Mouse (Mus musculus): Measurements from ENCODE around the gene Vsig2.

The Vsig2 gene

GRCm38 (mm10) chr9:37530888-37531705, 8.0 kb upstream of the Vsig2 start:
- peak; percentile 61 for DNase-seq (ENCODE audit: extremely low spot score)

GRCm38 (mm10) chr9:37536851-37537250, 2.2 kb upstream of the Vsig2 start:
- DNase-seq (ENCODE audit: extremely low spot score): no peak

GRCm38 (mm10) chr9:37537658-37538250, 1.3 kb upstream of the Vsig2 start:
- DNase-seq (ENCODE audit: extremely low spot score): no peak

- no peak for DNase-seq (ENCODE audit: extremely low spot score)
Observed at GRCm38 (mm10) chr9:37540226-37540625, 1.2 kb downstream of the Vsig2 start.

- DNase-seq (ENCODE audit: extremely low spot score): no peak
Observed at GRCm38 (mm10) chr9:37540701-37541575, 1.9 kb downstream of the Vsig2 start.

- no peak for DNase-seq (ENCODE audit: extremely low spot score)
Observed at GRCm38 (mm10) chr9:37541851-37542642, 3.0 kb downstream of the Vsig2 start.

GRCm38 (mm10) chr9:37543869-37544440, 4.9 kb downstream of the Vsig2 start:
- no peak for DNase-seq (ENCODE audit: extremely low spot score)

- peak; percentile 67 for DNase-seq (ENCODE audit: extremely low spot score)
Observed at GRCm38 (mm10) chr9:37544447-37545165, 5.6 kb downstream of the Vsig2 start.

GRCm38 (mm10) chr9:37545166-37545610, 6.1 kb downstream of the Vsig2 start:
- DNase-seq (ENCODE audit: extremely low spot score): peak; percentile 24

- no peak for DNase-seq (ENCODE audit: extremely low spot score)
Observed at GRCm38 (mm10) chr9:37545847-37546452, 6.9 kb downstream of the Vsig2 start.

- DNase-seq (ENCODE audit: extremely low spot score): no peak
Observed at GRCm38 (mm10) chr9:37546889-37547288, 7.8 kb downstream of the Vsig2 start.

- no peak for DNase-seq (ENCODE audit: extremely low spot score)
Observed at GRCm38 (mm10) chr9:37550435-37550834, 11.4 kb downstream of the Vsig2 start.

GRCm38 (mm10) chr9:37551751-37552531, 12.9 kb downstream of the Vsig2 start:
- peak; percentile 22 for DNase-seq (ENCODE audit: extremely low spot score)

- DNase-seq (ENCODE audit: extremely low spot score): peak; percentile 81
Observed at GRCm38 (mm10) chr9:37552536-37553293, 13.7 kb downstream of the Vsig2 start, which contains the start of gene Nrgn. TSS of gene Nrgn (minus strand) at chr9:37552904.

GRCm38 (mm10) chr9:37554279-37554678, 15.2 kb downstream of the Vsig2 start:
- DNase-seq (ENCODE audit: extremely low spot score): no peak

GRCm38 (mm10) chr9:37554838-37555748, 16.0 kb downstream of the Vsig2 start, which contains the start of gene Siae:
TSS of gene Siae (plus strand) at chr9:37555698.
- no peak for DNase-seq (ENCODE audit: extremely low spot score)

- DNase-seq (ENCODE audit: extremely low spot score): no peak
Observed at GRCm38 (mm10) chr9:37556366-37556765, 17.3 kb downstream of the Vsig2 start.
